Mouse (Mus musculus) hindbrain, embryonic 15.5 days (tissue): Measurements from ENCODE around the gene Zfp418. TPM values are rescaled to one million over a fixed set of nuclear protein-coding genes. Genes with fewer than 3 reads are reported as not detected.
"Not testable (repeated sequence)": the region's sequence is repeated elsewhere in the genome, so short reads cannot be mapped to it uniquely, and the experiment has no call there.

Experiments
- ATAC-seq: fragments of 200-750 bp; cut with Nextera tagmentation; 2 replicates; pipeline ENCODE4 v1.8.0; 2017; ENCODE audit warnings: low read depth, moderate number of reproducible peaks, moderate TSS enrichment; ENCODE audit not compliant: low FRiP score
- H3K27ac ChIP-seq: fragments of 300-500 bp; sonication (generic); replicated peaks from 2 replicates; pipeline ENCODE4 v1.5.1; 2015; ENCODE audit warnings: mild to moderate bottlenecking, inconsistent platforms
- H3K27me3 ChIP-seq: fragments of 300-500 bp; sonication (generic); 2 replicates; pipeline ENCODE4 v1.6.1; 2015; ENCODE audit warnings: control low read depth, inconsistent platforms
- H3K36me3 ChIP-seq: fragments of 300-500 bp; sonication (generic); 2 replicates; pipeline ENCODE4 v1.6.1; 2015; ENCODE audit warnings: control low read depth, inconsistent platforms
- H3K4me1 ChIP-seq: fragments of 300-500 bp; sonication (generic); replicated peaks from 2 replicates; pipeline ENCODE4 v1.6.1; 2015; ENCODE audit warnings: control low read depth, inconsistent platforms
- H3K4me2 ChIP-seq: fragments of 300-500 bp; sonication (generic); 2 replicates; pipeline ENCODE4 v1.6.1; 2015; ENCODE audit warnings: moderate library complexity, mild to moderate bottlenecking, inconsistent platforms
- H3K4me3 ChIP-seq: fragments of 300-500 bp; sonication (generic); 2 replicates; pipeline ENCODE4 v1.5.1; 2015; ENCODE audit warnings: mild to moderate bottlenecking, inconsistent platforms
- H3K9ac ChIP-seq: fragments of 300-500 bp; sonication (generic); 2 replicates; pipeline ENCODE4 v1.6.1; 2015; ENCODE audit warnings: inconsistent platforms
- H3K9me3 ChIP-seq: fragments of 300-500 bp; sonication (generic); 2 replicates; pipeline ENCODE4 v1.6.1; 2016; ENCODE audit warnings: control low read depth, inconsistent platforms
- WGBS: fragments of 180-500 bp; shearing (Covaris S2); methylation state at CpG from one replicate; pipeline ENCODE4 v1.1.7; 2015; 5-methylcytosine and 5-hydroxymethylcytosine counted together
- polyA plus RNA-seq: library from polyadenylated mRNA; unstranded; fragments of >200 nt; fragmentation: Nextera tagmentation; extraction: Ambion mirVana; gene quantifications from 2 replicates; pipeline ENCODE4 v1.2.1, GENCODE M21; 2015

Gene Zfp418
- polyA plus RNA-seq, result 2.9 and 3.0 TPM in 2 replicates

DNA sequence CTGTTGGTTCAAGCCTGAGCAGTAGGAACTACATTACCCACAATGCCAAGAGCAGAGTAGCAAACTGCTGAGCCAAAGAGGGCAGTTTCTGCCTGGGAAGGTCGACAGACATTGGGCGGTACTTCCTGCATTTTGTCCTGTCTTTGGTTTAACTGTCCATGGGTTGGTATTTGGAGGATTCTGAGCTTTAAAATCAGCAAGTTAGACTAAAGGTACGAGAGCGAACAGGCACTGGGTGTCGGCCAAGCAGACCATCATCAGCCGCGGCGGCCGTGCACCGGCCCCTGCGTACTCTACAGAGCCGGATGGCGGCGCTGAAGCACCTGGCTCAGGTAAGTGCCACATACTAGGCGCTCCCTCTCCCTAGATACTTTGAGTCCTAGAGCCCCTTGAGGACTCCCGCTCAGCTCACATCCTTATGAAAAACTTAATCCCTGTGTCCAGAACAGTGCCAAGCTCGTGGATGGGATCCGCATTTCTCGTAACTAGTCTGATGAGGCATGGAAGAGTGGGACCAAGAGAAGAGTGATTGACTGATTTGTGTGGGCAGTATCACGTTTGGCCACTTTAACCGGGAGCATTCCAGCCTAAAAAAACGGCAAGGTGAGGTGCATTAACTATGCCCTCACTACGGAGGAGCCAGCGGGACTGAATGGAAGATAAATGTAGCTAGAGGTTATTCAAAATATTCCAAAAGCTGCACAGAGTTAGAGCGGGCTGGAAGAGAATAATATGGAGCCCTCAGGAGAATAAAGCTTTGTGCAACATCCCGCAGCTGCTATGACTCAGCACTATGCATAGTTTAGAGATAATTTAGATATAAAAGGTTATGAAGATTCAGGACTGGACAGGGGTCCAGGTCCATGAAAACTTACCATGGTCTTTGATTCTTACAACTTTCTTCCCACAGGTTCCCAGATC lies at the start of gene Zfp418:
Gene Zfp418 (plus strand): TSS at position 104 of the 921 bp plus-strand sequence.
- Histone ChIP-seq H3K9me3 (no peaks in the 10 kb centered on the region), H3K4me3 (peak within 1 kb of the TSS; percentile 67), H3K27ac (peak within 1 kb of the TSS; percentile 72), H3K4me1 (peaks cover 6% of the 10 kb centered on the region), H3K27me3 (no peaks in the 10 kb centered on the region), H3K9ac (peak within 1 kb of the TSS; percentile 69), H3K4me2 (peak within 1 kb of the TSS; percentile 67), H3K36me3 (peaks cover 14% of the 10 kb centered on the region)
- peak; percentile 97 for ATAC-seq
- WGBS, result 1% methylated on average over 26 of the region's 26 CpGs

DNA sequence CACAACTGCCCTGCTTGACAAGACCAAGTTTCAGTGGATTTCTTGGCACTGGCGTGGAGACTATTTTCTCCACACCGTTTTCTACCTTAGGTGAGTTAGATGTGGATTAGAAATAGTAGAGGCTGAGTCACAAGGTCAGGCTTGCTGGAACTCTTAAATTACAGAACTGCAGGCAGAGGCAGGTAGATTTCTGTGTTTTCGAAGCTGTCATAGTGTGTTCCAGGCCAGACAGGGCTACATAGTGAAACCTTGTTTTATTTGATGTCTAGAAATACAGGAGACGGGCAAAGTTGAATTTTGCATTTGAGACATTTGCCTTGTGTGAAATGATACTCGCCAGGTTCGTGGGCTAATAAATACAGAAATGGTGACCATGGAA lies 49.5 kb upstream of the Zfp418 start:
- Histone ChIP-seq H3K9me3 (no peaks in the 10 kb centered on the region), H3K4me1 (peaks cover 13% of the 10 kb centered on the region), H3K36me3 (peaks cover 25% of the 10 kb centered on the region), H3K9ac (peak overlapping the region; percentile 70), H3K27ac (0 out of 2 replicates have a peak overlapping the region, but pooled peaks have one; percentile 81), H3K4me2 (peak overlapping the region; percentile 70), H3K4me3 (peak overlapping the region; percentile 69), H3K27me3 (no peaks in the 10 kb centered on the region)
- ATAC-seq, result peak; percentile 44; the same call in 1 of the 2 replicates
- WGBS, result 48% methylated on average over 6 of the region's 6 CpGs

GRCm38 (mm10) chr7:7130491-7131124 lies 40.5 kb upstream of the Zfp418 start:
- not testable (repeated sequence) for H3K9me3 ChIP-seq, H3K4me3 ChIP-seq, H3K27ac ChIP-seq, ATAC-seq, H3K4me2 ChIP-seq, H3K9ac ChIP-seq, H3K27me3 ChIP-seq
- H3K4me1 ChIP-seq, result peaks cover 10% of the 10 kb centered on the region
- peaks cover 32% of the 10 kb centered on the region for H3K36me3 ChIP-seq
- 95% methylated on average over 15 of the region's 15 CpGs for WGBS

DNA sequence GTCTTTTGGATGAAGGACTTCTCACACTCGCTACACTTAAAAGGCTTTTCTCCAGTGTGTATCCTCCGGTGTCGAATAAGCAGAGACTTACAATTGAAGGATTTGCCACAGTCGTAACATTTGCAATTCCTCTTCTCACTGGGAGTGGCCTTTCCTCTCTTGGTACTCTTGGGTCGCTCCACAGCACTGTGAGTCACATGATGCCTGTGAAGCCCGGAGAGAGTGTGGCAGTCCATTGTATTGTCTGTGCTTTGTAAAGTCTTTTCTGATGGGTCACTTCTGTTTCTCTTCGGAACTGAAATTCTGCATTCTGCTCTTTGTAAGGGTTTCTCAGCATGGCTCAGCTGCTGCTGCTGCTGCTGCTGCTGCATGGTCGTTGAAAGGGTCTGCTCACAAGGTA lies 38.4 kb upstream of the Zfp418 start:
- Histone ChIP-seq H3K27me3 (no peaks in the 10 kb centered on the region), H3K9ac (no peak overlapping the region), H3K36me3 (peaks cover 32% of the 10 kb centered on the region), H3K4me3 (no peak overlapping the region), H3K27ac (no peak overlapping the region), H3K4me2 (no peak overlapping the region), H3K9me3 (no peaks in the 10 kb centered on the region; the same call in 1 of the 2 replicates), H3K4me1 (peaks cover 14% of the 10 kb centered on the region)
- 77% methylated on average over 8 of the region's 8 CpGs for WGBS
- no peak for ATAC-seq

DNA sequence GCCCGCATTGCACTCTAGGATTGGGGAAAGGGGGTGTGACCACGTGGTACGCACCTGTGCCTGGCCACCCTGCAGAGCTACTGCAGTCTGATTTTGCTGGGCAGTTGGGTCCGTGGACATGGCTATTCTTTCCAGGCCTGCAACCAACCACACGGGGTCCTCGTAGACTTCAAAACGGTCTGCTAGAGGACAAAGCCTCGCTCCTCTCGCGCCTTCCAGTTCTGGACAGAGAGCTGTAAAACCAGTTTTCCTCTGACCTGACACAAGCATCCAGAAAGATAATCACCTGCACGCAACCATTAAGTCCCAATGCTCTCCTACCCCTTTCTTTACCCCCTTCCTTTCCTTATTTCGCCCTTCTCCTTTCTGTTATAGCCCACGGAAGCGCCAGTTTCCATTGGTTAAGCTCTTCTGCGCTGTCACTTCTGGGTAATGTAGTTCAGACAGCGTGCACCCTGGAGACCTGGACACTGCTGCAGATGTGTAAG lies 34.7 kb upstream of the Zfp418 start, which contains the start of gene Zfp773:
Gene Zfp773 (minus strand): TSS at position 377 of the 488 bp plus-strand sequence.
- peaks cover 14% of the 10 kb centered on the region for H3K4me1 ChIP-seq
- H3K27ac ChIP-seq, result peak within 1 kb of the TSS; percentile 87
- peak within 1 kb of the TSS; percentile 55 for H3K4me3 ChIP-seq
- peak; percentile 98 for ATAC-seq
- WGBS, result 4% methylated on average over 16 of the region's 16 CpGs
- H3K27me3 ChIP-seq, result no peaks in the 10 kb centered on the region
- H3K9me3 ChIP-seq, result no peaks in the 10 kb centered on the region
- H3K36me3 ChIP-seq, result peaks cover 24% of the 10 kb centered on the region
- H3K4me2 ChIP-seq, result peak within 1 kb of the TSS; percentile 66
- H3K9ac ChIP-seq, result peak within 1 kb of the TSS; percentile 60

DNA sequence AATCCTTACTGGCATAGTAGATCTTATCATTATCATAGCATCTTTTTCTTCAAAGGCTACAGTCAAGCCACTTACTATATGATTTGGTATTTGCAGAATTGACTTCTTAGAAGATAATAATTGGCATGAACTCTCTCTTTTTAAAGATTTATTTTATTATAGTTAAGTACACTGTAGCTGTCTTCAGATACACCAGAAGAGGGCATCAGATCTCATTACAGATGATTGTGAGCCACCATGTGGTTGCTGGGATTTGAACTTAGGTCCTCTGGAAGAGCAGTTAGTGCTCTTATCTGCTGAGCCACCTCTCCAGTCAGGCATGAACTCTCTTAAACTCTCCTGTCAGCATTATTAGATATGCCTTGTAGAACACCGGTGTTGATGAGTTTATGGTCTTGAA lies 26.9 kb upstream of the Zfp418 start:
- Histone ChIP-seq H3K4me2 (no peak overlapping the region), H3K27me3 (no peaks in the 10 kb centered on the region), H3K9ac (no peak overlapping the region), H3K36me3 (no peaks in the 10 kb centered on the region), H3K27ac (no peak overlapping the region), H3K9me3 (no peaks in the 10 kb centered on the region), H3K4me1 (no peaks in the 10 kb centered on the region), H3K4me3 (no peak overlapping the region)
- WGBS, result 90% methylated on average over 1 of the region's 1 CpGs
- no peak for ATAC-seq

GRCm38 (mm10) chr7:7145991-7146608 lies 25.0 kb upstream of the Zfp418 start:
- no peak overlapping the region for H3K9ac ChIP-seq
- ATAC-seq, result no peak
- H3K4me3 ChIP-seq, result no peak overlapping the region
- H3K9me3 ChIP-seq, result no peaks in the 10 kb centered on the region
- H3K4me1 ChIP-seq, result no peaks in the 10 kb centered on the region
- WGBS, result 91% methylated on average over 15 of the region's 15 CpGs
- H3K27me3 ChIP-seq, result no peaks in the 10 kb centered on the region
- no peaks in the 10 kb centered on the region for H3K36me3 ChIP-seq
- no peak overlapping the region for H3K27ac ChIP-seq
- no peak overlapping the region for H3K4me2 ChIP-seq

GRCm38 (mm10) chr7:7185897-7186296 lies 14.8 kb downstream of the Zfp418 start:
- Histone ChIP-seq H3K27ac (no peak overlapping the region), H3K4me1 (no peaks in the 10 kb centered on the region), H3K9ac (no peak overlapping the region), H3K4me2 (no peak overlapping the region), H3K36me3 (peaks cover 28% of the 10 kb centered on the region), H3K27me3 (no peaks in the 10 kb centered on the region), H3K9me3 (no peaks in the 10 kb centered on the region), H3K4me3 (no peak overlapping the region)
- WGBS, result 95% methylated on average over 1 of the region's 1 CpGs
- no peak for ATAC-seq

DNA sequence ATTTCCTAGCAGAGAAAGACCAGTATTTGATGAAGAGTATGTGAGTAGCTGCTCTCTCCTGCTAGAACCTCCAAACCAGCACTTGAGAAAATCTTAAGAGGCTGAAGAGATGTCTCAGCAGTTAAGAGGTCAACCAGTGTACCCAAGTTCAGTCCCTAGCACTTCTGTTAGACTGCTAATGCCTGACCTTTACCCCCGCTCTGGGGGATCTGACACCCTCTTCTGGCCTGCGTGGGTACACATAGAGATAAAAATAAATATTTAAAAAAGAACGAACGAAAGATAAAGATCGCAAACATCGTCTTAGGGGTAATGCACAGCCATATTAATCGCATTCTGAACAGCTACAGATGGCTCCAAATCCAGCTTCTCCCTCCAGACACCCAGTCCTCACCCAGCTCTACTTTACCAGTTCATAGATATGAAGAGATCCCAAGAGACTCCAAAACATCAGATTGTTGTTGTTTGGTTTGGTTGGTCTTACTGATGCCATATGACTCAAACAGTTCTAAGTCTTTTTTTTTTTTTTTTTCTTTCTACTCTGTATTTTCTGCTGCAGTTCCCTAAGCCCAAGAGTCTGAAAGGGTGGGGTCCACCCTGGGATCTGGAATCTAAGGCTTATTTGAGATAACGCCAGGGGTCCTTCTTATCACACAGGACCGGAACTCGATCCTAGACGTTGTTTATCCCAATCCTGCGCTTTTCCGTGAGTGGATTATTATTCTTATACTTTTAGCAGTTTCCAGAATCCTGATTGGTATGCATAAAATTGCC lies 16.5 kb downstream of the Zfp418 start:
- peaks cover 11% of the 10 kb centered on the region for H3K36me3 ChIP-seq
- peak; percentile 81 for ATAC-seq
- WGBS, result 41% methylated on average over 13 of the region's 13 CpGs
- no peaks in the 10 kb centered on the region for H3K4me1 ChIP-seq
- no peaks in the 10 kb centered on the region for H3K27me3 ChIP-seq
- peak overlapping the region; percentile 47 for H3K9ac ChIP-seq
- H3K4me3 ChIP-seq, result peak overlapping the region; percentile 69
- H3K9me3 ChIP-seq, result no peaks in the 10 kb centered on the region
- peak overlapping the region; percentile 55 for H3K4me2 ChIP-seq
- H3K27ac ChIP-seq, result no peak overlapping the region

DNA sequence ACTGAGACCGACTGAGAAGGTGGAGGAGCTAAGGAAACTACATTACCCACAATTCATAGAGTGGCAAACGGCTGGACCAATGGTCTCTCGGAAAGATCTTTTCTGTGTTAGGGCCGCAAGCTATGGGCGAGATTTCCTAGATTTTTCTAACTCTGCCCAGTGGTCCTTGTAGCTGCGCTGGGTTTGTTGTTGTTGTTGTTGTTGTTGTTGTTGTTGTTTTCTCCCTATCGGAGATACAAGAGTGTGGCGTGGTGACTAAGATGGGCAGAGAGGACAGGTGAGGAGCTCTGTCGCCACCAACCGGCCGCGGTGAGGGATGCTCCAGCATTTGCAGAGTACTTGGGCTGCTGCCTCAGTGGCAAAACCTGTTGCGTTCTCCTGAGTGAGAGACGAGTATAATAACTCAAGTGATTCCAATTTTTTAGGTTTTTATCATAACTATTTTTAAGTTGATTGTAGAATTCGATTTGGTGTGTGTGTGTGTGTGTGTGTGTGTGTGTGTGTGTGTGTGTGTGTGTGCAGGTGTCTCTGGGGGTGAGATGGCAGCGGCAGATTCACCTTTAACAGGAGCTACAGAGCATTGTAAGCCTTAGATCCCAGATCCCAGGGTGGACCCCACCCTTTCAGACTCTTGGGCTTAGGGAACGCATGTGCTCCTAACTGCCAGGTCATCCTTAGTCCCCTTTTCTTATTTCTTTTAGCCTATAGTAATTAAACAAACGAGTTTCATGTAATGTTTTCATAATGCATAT lies 17.2 kb downstream of the Zfp418 start:
- Histone ChIP-seq H3K9ac (peak overlapping the region; percentile 47), H3K4me1 (no peaks in the 10 kb centered on the region), H3K4me2 (peak overlapping the region; percentile 55), H3K36me3 (0 out of 2 replicates have a peak, but pooled peaks cover 4% of the 10 kb centered on the region), H3K4me3 (peak overlapping the region; percentile 69), H3K27me3 (no peaks in the 10 kb centered on the region), H3K27ac (no peak overlapping the region), H3K9me3 (no peaks in the 10 kb centered on the region)
- 12% methylated on average over 18 of the region's 18 CpGs for WGBS
- peak; percentile 97 for ATAC-seq
